Mouse (Mus musculus): ENCODE data around the gene Mkrn3. TPM values are rescaled to one million over a fixed set of nuclear protein-coding genes. Genes with fewer than 3 reads are reported as not detected.

The Mkrn3 gene
- polyA plus RNA-seq (2015; fragmentation: Nextera tagmentation; extraction: Ambion mirVana): 3.2 and 4.0 TPM in 2 replicates

GRCm38 (mm10) chr7:62419493-62420360 lies at the start of gene Mkrn3:
Mkrn3 (minus strand) TSS chr7:62420139.
- Histone ChIP-seq H3K27me3 (ENCODE audit: control insufficient read depth, insufficient read depth, low read length) (no peaks in the 10 kb centered on the region), H3K27ac (ENCODE audit: low read length) (no peak within 1 kb of the TSS; the same call in 1 of the 2 replicates), H3K9ac (ENCODE audit: low read length) (peak within 1 kb of the TSS; percentile 77), H3K4me1 (ENCODE audit: control insufficient read depth, insufficient read depth, low read length) (peaks cover 7% of the 10 kb centered on the region; the same call in 1 of the 2 replicates), H3K36me3 (ENCODE audit: control insufficient read depth, insufficient read depth, low read length) (no peaks in the 10 kb centered on the region), H3K9me3 (replicated peaks; ENCODE audit: control insufficient read depth, low read length) (no peaks in the 10 kb centered on the region; the same call in 1 of the 2 replicates), H3K4me3 (replicated peaks; ENCODE audit: low read length) (peak within 1 kb of the TSS; percentile 67), H3K4me2 (ENCODE audit: low read depth, low read length) (peak within 1 kb of the TSS; percentile 75)
- WGBS: 22% methylated on average over 49 of the region's 49 CpGs
- ATAC-seq (ENCODE audit: insufficient read depth, low FRiP score): peak; percentile 50

GRCm38 (mm10) chr7:62463878-62464755 lies 44.2 kb upstream of the Mkrn3 start, which contains the start of gene Peg12:
Peg12 (minus strand) TSS chr7:62464510.
- Histone ChIP-seq H3K4me1 (ENCODE audit: control insufficient read depth, insufficient read depth, low read length) (0 out of 2 replicates have a peak, but pooled peaks cover 2% of the 10 kb centered on the region), H3K27ac (ENCODE audit: low read length) (peak within 1 kb of the TSS; percentile 87), H3K36me3 (ENCODE audit: control insufficient read depth, insufficient read depth, low read length) (no peaks in the 10 kb centered on the region), H3K4me3 (replicated peaks; ENCODE audit: low read length) (peak within 1 kb of the TSS; percentile 56), H3K4me2 (ENCODE audit: low read depth, low read length) (peak within 1 kb of the TSS; percentile 57), H3K27me3 (ENCODE audit: control insufficient read depth, insufficient read depth, low read length) (no peaks in the 10 kb centered on the region), H3K9ac (ENCODE audit: low read length) (peak within 1 kb of the TSS; percentile 83), H3K9me3 (replicated peaks; ENCODE audit: control insufficient read depth, low read length) (no peaks in the 10 kb centered on the region)
- WGBS: 19% methylated on average over 78 of the region's 82 CpGs
- peak; percentile 88 for ATAC-seq (ENCODE audit: insufficient read depth, low FRiP score)

GRCm38 (mm10) chr7:62463007-62463877 lies 43.3 kb upstream of the Mkrn3 start:
- Histone ChIP-seq H3K4me1 (ENCODE audit: control insufficient read depth, insufficient read depth, low read length) (0 out of 2 replicates have a peak, but pooled peaks cover 2% of the 10 kb centered on the region), H3K9ac (ENCODE audit: low read length) (peak overlapping the region; percentile 83), H3K9me3 (replicated peaks; ENCODE audit: control insufficient read depth, low read length) (no peaks in the 10 kb centered on the region), H3K27ac (ENCODE audit: low read length) (peak overlapping the region; percentile 87), H3K36me3 (ENCODE audit: control insufficient read depth, insufficient read depth, low read length) (no peaks in the 10 kb centered on the region), H3K4me3 (replicated peaks; ENCODE audit: low read length) (peak overlapping the region; percentile 56), H3K27me3 (ENCODE audit: control insufficient read depth, insufficient read depth, low read length) (no peaks in the 10 kb centered on the region), H3K4me2 (ENCODE audit: low read depth, low read length) (peak overlapping the region; percentile 57)
- no peak; the same call in 1 of the 2 replicates for ATAC-seq (ENCODE audit: insufficient read depth, low FRiP score)
- 21% methylated on average over 55 of the region's 55 CpGs for WGBS

GRCm38 (mm10) chr7:62462229-62463006 lies 42.5 kb upstream of the Mkrn3 start:
- peak; percentile 65; the same call in 1 of the 2 replicates for ATAC-seq (ENCODE audit: insufficient read depth, low FRiP score)
- H3K4me2 ChIP-seq (ENCODE audit: low read depth, low read length): peak overlapping the region; percentile 57
- 0 out of 2 replicates have a peak overlapping the region, but pooled peaks have one; percentile 17 for H3K27ac ChIP-seq (ENCODE audit: low read length)
- no peaks in the 10 kb centered on the region for H3K27me3 ChIP-seq (ENCODE audit: control insufficient read depth, insufficient read depth, low read length)
- H3K9me3 ChIP-seq (replicated peaks; ENCODE audit: control insufficient read depth, low read length): no peaks in the 10 kb centered on the region
- no peaks in the 10 kb centered on the region for H3K36me3 ChIP-seq (ENCODE audit: control insufficient read depth, insufficient read depth, low read length)
- peak overlapping the region; percentile 56 for H3K4me3 ChIP-seq (replicated peaks; ENCODE audit: low read length)
- 0 out of 2 replicates have a peak, but pooled peaks cover 2% of the 10 kb centered on the region for H3K4me1 ChIP-seq (ENCODE audit: control insufficient read depth, insufficient read depth, low read length)
- H3K9ac ChIP-seq (ENCODE audit: low read length): peak overlapping the region; percentile 58
- 29% methylated on average over 13 of the region's 13 CpGs for whole genome bisulfite sequencing

- Histone ChIP-seq H3K4me3 (replicated peaks; ENCODE audit: low read length) (no peak overlapping the region), H3K27me3 (ENCODE audit: control insufficient read depth, insufficient read depth, low read length) (no peaks in the 10 kb centered on the region), H3K4me1 (ENCODE audit: control insufficient read depth, insufficient read depth, low read length) (no peaks in the 10 kb centered on the region), H3K27ac (ENCODE audit: low read length) (no peak overlapping the region), H3K4me2 (ENCODE audit: low read depth, low read length) (no peak overlapping the region), H3K9me3 (replicated peaks; ENCODE audit: control insufficient read depth, low read length) (no peaks in the 10 kb centered on the region), H3K36me3 (ENCODE audit: control insufficient read depth, insufficient read depth, low read length) (no peaks in the 10 kb centered on the region), H3K9ac (ENCODE audit: low read length) (no peak overlapping the region)
- 30% methylated on average over 2 of the region's 2 CpGs for WGBS
- no peak for ATAC-seq (ENCODE audit: insufficient read depth, low FRiP score)
These were observed 32.4 kb upstream of the Mkrn3 start for GRCm38 (mm10) chr7:62452353-62452752.

- Histone ChIP-seq H3K27me3 (ENCODE audit: control insufficient read depth, insufficient read depth, low read length) (no peaks in the 10 kb centered on the region), H3K27ac (ENCODE audit: low read length) (no peak overlapping the region), H3K4me1 (ENCODE audit: control insufficient read depth, insufficient read depth, low read length) (no peaks in the 10 kb centered on the region), H3K4me3 (replicated peaks; ENCODE audit: low read length) (no peak overlapping the region), H3K9ac (ENCODE audit: low read length) (no peak overlapping the region), H3K4me2 (ENCODE audit: low read depth, low read length) (no peak overlapping the region), H3K36me3 (ENCODE audit: control insufficient read depth, insufficient read depth, low read length) (no peaks in the 10 kb centered on the region), H3K9me3 (replicated peaks; ENCODE audit: control insufficient read depth, low read length) (no peaks in the 10 kb centered on the region)
- ATAC-seq (ENCODE audit: insufficient read depth, low FRiP score): no peak
These were observed 25.7 kb upstream of the Mkrn3 start for GRCm38 (mm10) chr7:62445431-62446165.

GRCm38 (mm10) chr7:62436394-62436793 lies 16.5 kb upstream of the Mkrn3 start:
- 47% methylated on average over 2 of the region's 2 CpGs for WGBS
- Histone ChIP-seq H3K9me3 (replicated peaks; ENCODE audit: control insufficient read depth, low read length) (no peaks in the 10 kb centered on the region), H3K4me2 (ENCODE audit: low read depth, low read length) (no peak overlapping the region), H3K27ac (ENCODE audit: low read length) (no peak overlapping the region), H3K4me1 (ENCODE audit: control insufficient read depth, insufficient read depth, low read length) (no peaks in the 10 kb centered on the region), H3K4me3 (replicated peaks; ENCODE audit: low read length) (no peak overlapping the region), H3K9ac (ENCODE audit: low read length) (no peak overlapping the region), H3K36me3 (ENCODE audit: control insufficient read depth, insufficient read depth, low read length) (no peaks in the 10 kb centered on the region), H3K27me3 (ENCODE audit: control insufficient read depth, insufficient read depth, low read length) (no peaks in the 10 kb centered on the region)
- no peak for ATAC-seq (ENCODE audit: insufficient read depth, low FRiP score)
